Mouse (Mus musculus) induced T-regulatory cell, adult 2 months (primary cell): ENCODE measurements around the gene Rgs2.

Source experiments
- DNase-seq: peaks from one replicate; pipeline ENCODE4 v3.0.0-alpha.2; 2012; ENCODE audit warnings: low read depth

Rgs2 gene

GRCm38 (mm10) chr1:144003904-144004740, at the start of gene Rgs2:
Rgs2 (minus strand) TSS chr1:144004161.
- DNase-seq, result peak; percentile 97

GRCm38 (mm10) chr1:144053401-144053800, 49.4 kb upstream of the Rgs2 start:
- DNase-seq, result no peak

DNA sequence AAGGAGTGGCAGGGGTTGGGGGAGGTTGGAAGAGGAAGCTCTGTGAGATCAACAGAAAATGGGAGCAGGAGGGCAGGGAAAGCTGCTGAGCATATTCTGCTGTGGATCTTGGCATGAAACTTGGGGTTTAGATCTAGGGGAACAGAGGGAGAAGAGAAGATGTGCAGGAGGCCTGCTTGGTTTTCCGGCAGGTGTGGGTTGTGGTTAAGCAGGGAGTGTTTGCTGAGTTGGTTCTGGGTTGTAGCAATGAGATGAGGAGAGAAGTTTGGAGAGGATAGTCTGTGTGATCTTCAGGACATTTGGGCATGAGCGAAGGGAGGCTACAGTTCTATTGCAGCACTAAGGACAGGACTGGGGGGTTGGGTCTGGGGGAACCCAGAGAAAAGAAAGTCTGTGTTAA, 37.9 kb upstream of the Rgs2 start:
- no peak for DNase-seq

DNA sequence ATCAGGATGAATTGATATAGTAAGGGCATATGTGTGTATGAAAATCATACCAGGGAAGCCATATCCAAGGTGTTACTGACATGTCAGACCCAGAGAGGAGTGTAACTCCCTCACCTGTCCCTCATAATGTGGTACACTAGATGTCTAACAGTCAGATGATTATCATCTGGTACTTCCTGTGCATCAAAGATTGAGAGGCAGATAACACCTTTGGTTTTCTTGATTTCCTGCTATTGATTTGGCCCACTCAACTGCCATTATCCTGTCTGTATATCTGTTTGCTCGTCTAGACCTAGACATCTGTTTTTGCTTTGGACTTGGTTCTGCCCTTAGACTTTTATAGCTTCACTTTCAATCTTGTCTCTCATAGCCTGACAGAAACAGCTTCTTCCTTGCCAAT, 29.5 kb upstream of the Rgs2 start:
- DNase-seq, result peak; percentile 61

DNA sequence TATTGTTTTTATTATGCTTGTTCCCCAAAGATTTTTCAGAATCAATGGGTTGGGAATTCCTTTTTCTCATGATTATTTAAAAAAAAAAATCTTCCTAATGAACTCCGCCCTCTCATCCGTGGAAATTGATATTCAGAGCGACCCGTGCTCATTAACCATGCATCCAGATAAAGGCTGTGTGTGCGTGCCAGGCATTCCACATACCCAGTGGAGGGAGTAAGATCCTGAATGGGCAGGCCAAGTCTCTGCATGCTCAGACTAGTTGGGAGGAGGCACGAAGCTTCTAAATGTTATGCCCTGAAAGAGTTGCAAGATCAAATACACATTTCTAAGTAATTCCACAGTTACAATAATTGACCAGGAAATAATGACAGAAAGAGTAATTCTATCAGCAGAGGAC, 26.5 kb upstream of the Rgs2 start:
- DNase-seq, result no peak

GRCm38 (mm10) chr1:144029679-144030078, 25.7 kb upstream of the Rgs2 start:
- DNase-seq, result no peak

DNA sequence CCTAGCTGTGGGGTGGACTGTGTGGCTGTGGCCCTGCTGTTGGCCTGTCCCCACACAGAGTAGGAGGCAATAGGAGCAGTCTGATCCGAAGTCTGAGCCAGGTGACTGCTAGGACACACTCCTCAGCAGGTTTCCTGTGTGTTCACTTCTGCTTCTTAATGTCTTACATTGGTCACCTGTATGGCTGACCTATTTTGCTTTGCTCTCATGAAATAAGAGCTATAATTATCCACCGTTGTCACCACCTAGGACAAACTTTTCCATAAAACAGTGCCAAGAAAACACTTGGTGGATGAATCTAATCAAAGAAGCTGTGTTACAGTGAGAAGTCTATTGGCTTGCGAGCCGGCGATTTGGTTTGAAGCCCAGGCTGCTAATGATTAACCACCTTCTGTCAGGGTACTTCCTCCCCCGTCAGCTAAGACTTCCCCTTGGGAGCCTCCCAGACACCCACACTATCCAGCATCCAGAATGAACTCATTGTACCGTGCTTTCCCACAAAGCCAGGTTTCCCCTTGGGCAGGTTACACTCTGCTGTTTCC, 14.5 kb upstream of the Rgs2 start:
- DNase-seq, result no peak

DNA sequence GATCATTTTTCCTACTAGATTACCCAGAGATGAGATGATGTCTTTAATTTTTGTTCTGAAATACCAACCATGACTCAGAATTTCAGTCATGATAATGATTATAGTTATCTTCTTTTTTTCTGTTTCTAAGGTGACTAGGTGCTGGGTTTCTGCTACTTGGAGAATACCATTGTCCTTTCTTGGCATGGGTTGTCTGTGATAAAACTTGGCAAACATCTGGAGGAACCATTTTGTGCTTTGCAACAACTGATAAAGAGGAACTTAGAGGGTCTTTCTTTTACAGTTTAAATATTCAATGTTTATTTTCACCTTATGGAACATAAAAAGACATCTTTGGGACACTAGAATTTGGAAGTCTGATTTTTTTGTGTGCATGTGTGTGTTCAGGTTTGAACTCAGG, 10.0 kb upstream of the Rgs2 start:
- DNase-seq, result no peak

GRCm38 (mm10) chr1:144007341-144007740, 3.4 kb upstream of the Rgs2 start:
- DNase-seq, result peak; percentile 55

DNA sequence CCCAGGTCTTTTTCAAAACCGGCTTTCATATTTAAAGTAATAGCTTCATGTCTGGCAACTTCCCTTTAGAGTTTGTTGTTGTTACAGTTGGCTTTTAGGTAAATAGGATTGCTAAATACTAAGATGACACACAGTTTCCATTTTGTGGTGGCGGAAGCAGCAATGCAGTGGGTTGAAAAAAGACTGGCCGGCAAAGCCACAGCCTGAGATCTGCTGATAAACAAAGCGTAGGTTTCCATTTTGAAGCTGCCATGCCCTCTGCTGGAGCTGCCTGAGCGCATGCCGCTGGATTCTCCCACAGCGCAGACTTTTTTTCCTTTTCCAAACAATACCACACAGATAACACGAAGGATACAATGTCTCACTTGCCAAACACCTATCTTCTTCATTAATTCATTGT, 2.6 kb upstream of the Rgs2 start:
- peak; percentile 94 for DNase-seq

DNA sequence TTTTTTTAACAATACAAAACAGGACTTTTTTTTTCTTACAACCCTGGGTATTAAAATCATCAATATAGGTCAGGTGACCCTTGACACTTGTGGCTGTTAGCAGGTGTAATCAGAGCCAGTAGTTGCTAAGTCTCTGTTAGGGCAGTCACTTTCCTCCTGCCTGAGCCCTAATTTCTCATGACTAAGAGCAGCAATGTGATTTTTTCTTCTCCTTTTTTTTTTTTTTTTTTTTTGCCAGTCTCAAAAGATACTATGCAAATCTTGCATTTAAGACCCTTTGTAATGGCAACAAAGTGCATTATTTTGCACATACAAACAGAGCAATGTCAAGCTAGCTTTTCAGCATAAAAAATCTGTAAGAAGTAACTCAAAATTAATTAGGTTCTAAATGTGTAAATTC, 1.7 kb upstream of the Rgs2 start:
- DNase-seq, result peak; percentile 39

DNA sequence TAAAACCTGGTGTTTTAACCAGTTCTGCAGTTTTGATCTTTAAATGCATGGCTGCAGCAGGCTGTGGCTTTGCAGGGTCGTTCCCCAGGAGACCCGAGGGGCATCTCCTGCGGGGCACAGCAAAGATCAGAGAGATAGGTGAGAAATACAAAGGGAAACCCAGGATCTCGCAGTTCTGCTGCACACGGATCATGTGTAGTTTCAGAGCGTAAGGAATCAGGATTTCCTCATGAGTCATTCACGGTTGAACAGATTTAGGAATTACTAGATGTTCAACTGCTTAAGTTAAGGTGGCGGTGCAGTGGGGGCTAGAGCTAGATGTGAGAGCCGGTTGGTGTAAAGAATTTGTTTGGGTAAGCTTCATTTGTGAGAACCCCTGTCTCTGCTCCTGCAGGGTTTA, 780 bp upstream of the Rgs2 start:
- DNase-seq, result peak; percentile 64

DNA sequence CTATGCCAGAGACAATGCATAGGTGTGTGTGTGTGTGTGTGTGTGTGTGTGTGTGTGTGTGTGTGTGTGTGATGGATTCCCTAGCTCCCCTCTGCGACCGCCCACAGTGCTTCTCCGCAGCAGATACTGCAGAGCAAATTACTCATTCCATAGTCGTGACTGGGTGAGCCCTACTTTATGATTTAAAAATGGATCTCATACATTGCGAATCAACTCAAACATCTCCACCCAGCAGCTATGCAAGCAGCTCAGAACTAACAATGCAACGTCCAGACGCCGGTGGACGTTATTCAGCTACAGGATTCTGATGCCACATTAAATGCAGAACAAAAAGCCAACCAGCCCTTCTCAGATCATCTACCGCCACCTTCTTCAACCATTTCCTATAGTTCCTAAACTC, 545 bp downstream of the Rgs2 start:
- DNase-seq, result no peak

DNA sequence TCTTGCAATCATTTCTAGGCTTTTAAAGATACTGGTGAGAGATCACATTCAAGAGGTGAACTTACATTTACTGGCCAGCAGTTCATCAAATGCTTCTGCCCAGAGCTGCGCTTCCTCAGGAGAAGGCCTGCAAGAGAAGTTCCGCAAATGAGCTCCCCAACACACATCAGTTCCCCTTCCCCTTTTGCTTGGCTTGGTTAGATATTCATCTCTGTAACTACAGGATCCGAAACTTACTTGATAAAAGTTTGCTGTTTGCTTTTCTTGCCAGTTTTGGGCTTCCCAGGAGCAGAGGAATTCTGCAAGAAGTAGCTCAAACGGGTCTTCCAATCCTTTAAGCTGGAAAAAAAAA, 1.3 kb downstream of the Rgs2 start:
- no peak for DNase-seq

GRCm38 (mm10) chr1:144002036-144002714, 1.8 kb downstream of the Rgs2 start:
- DNase-seq, result peak; percentile 44

DNA sequence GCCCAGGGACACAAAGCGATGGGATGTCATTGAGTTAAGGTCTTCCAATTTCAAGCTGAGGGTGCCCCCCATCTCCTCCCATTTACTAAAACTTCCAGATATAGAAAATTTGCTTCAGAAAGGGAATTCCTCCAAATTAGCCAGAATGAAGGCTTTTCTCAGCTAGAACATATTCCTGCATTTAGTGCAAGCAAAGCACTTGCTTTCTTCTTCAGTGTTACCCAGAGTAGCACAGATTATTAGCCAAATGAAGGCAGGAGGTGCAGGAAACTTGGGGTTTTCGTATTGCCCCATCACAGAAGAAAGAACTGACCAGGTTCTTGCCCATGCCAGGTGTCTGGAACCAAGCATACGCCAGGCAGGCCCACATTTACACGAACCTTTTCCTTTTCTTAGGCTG, 3.7 kb downstream of the Rgs2 start:
- DNase-seq, result no peak

DNA sequence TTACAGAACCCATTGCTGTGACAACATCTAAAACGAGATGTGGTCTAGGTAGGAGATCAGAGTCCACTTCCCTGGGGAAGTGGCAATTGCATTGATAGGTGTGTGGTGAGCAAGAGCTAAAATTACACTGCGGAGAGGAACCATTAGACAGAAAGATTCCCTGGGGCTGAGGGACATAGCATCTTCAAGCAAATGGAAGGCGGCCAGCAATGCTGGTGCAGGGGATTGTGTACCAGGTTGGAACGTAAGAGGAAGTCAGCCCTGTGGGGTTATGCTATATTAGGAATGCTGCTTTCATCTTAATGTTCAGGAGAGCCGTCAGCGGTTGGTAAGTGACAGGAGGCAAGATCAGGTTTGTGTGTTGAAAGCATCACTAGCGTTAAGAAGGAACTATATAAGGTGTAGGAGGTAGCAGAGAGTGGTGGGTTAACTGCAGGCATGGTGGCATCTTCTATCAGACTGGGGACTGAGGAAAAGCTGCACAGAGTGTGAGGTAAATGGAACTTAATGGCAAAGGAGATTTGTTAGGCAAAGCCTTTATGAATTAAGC, 4.5 kb downstream of the Rgs2 start:
- peak; percentile 24 for DNase-seq

GRCm38 (mm10) chr1:143993026-143993425, 10.9 kb downstream of the Rgs2 start:
- DNase-seq, result peak; percentile 27

- DNase-seq, result no peak
Observed at GRCm38 (mm10) chr1:143992528-143992927, 11.4 kb downstream of the Rgs2 start.

GRCm38 (mm10) chr1:143990263-143990662, 13.7 kb downstream of the Rgs2 start:
- DNase-seq, result no peak

DNA sequence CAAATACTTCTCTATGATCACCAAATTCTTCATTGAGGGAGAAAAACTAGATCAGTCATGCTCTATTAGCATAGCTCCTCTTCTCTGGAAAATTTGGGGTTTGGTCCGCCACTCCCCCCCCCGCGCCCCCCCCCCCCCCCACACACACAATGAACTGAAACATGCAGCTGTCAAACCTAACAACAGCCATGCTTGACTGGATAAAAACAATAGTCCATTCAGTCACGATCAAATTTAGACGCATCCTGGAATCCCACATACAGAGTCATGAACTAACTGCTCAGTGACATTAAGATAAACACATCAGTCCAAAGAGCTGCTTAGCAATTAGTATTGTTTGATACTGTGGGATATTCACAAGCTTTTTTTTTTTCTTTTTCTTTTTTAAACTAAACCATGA, 14.2 kb downstream of the Rgs2 start:
- DNase-seq, result no peak

GRCm38 (mm10) chr1:143988756-143989155, 15.2 kb downstream of the Rgs2 start:
- no peak for DNase-seq

- DNase-seq, result no peak
Observed at GRCm38 (mm10) chr1:143984988-143985625, 18.9 kb downstream of the Rgs2 start.
